Mouse (Mus musculus) limb, embryonic 13.5 days (tissue): ENCODE measurements at regions not wholly inside any gene's neighbourhood (a gene's known extent, or its start where the extent isn't known, plus 50 kb on each side); places are given as distances from the start of the nearest gene placed in this dataset.

Experiments
- ATAC-seq: fragments of 200-750 bp; cut with Nextera tagmentation; 2 replicates; pipeline ENCODE4 v1.8.0; 2017; ENCODE audit warnings: low read depth, moderate number of reproducible peaks, moderate TSS enrichment; ENCODE audit not compliant: low FRiP score
- H3K27ac ChIP-seq: fragments of 300-500 bp; sonication (generic); 2 replicates; pipeline ENCODE4 v1.5.1; 2015; ENCODE audit warnings: inconsistent platforms, mild to moderate bottlenecking, moderate library complexity
- H3K27me3 ChIP-seq: fragments of 300-500 bp; sonication (generic); 2 replicates; pipeline ENCODE4 v1.6.1; 2015; ENCODE audit warnings: mild to moderate bottlenecking, inconsistent platforms
- H3K36me3 ChIP-seq: fragments of 300-500 bp; sonication (generic); 2 replicates; pipeline ENCODE4 v1.6.1; 2015; ENCODE audit warnings: inconsistent platforms, mild to moderate bottlenecking, moderate library complexity
- H3K4me1 ChIP-seq: fragments of 300-500 bp; sonication (generic); 2 replicates; pipeline ENCODE4 v1.6.1; 2015; ENCODE audit warnings: inconsistent platforms
- H3K4me2 ChIP-seq: fragments of 300-500 bp; sonication (generic); replicated peaks from 2 replicates; pipeline ENCODE4 v1.6.1; 2015; ENCODE audit warnings: inconsistent platforms, mild to moderate bottlenecking, moderate library complexity
- H3K4me3 ChIP-seq: fragments of 300-500 bp; sonication (generic); 2 replicates; pipeline ENCODE4 v1.5.1; 2015; ENCODE audit warnings: moderate library complexity, mild to moderate bottlenecking, inconsistent platforms
- H3K9ac ChIP-seq: fragments of 300-500 bp; sonication (generic); 2 replicates; pipeline ENCODE4 v1.6.1; 2015; ENCODE audit warnings: mild to moderate bottlenecking, inconsistent platforms
- H3K9me3 ChIP-seq: fragments of 300-500 bp; sonication (generic); 2 replicates; pipeline ENCODE4 v1.6.1; 2016; ENCODE audit warnings: inconsistent platforms
- WGBS: fragments of 180-500 bp; shearing (Covaris S2); methylation state at CpG from one replicate; pipeline ENCODE4 v1.1.7; 2015; 5-methylcytosine and 5-hydroxymethylcytosine counted together

GRCm38 (mm10) chr3:148650241-148650640, 340.1 kb downstream of the Adgrl2 start:
- Histone ChIP-seq H3K36me3 (no peaks in the 10 kb centered on the region), H3K27ac (no peak overlapping the region), H3K27me3 (no peaks in the 10 kb centered on the region), H3K4me1 (no peaks in the 10 kb centered on the region), H3K4me2 (no peak overlapping the region), H3K9me3 (no peaks in the 10 kb centered on the region), H3K4me3 (no peak overlapping the region), H3K9ac (no peak overlapping the region)
- no peak for ATAC-seq
- 89% methylated on average over 8 of the region's 8 CpGs for WGBS

- no peak overlapping the region for H3K27ac ChIP-seq
- H3K9ac ChIP-seq = no peak overlapping the region
- no peaks in the 10 kb centered on the region for H3K27me3 ChIP-seq
- no peaks in the 10 kb centered on the region for H3K36me3 ChIP-seq
- no peak for ATAC-seq
- H3K4me3 ChIP-seq = no peak overlapping the region
- WGBS = 89% methylated on average over 5 of the region's 5 CpGs
- no peaks in the 10 kb centered on the region for H3K9me3 ChIP-seq
- peaks cover 17% of the 10 kb centered on the region; the same call in 1 of the 2 replicates for H3K4me1 ChIP-seq
- H3K4me2 ChIP-seq = no peak overlapping the region
Measured at GRCm38 (mm10) chr3:148644924-148645323, 345.4 kb downstream of the Adgrl2 start.

DNA sequence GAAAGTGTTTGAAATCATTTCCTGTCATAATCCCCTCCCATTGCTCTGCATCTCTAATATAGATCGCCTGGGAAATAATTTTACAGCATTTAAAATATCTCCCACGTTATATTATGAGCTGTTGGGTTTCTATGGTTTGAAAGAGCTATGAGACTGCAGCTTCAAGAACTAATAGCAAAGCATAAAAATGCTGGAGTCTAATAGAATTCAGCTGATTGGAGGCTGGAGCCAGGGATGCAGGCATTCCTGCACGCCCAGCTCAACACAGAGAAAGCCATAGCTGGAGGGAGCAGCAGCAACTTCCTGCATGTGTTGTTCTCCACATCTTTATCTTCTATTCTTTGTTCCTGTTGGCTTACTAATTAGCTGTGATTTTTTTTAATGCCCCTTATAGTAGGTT, 348.8 kb downstream of the Adgrl2 start:
- Histone ChIP-seq H3K4me3 (no peak overlapping the region), H3K9me3 (no peaks in the 10 kb centered on the region), H3K27ac (no peak overlapping the region), H3K9ac (no peak overlapping the region), H3K4me2 (no peak overlapping the region), H3K4me1 (peaks cover 17% of the 10 kb centered on the region; the same call in 1 of the 2 replicates), H3K27me3 (no peaks in the 10 kb centered on the region), H3K36me3 (no peaks in the 10 kb centered on the region)
- 29% methylated on average over 3 of the region's 3 CpGs for WGBS
- no peak for ATAC-seq

DNA sequence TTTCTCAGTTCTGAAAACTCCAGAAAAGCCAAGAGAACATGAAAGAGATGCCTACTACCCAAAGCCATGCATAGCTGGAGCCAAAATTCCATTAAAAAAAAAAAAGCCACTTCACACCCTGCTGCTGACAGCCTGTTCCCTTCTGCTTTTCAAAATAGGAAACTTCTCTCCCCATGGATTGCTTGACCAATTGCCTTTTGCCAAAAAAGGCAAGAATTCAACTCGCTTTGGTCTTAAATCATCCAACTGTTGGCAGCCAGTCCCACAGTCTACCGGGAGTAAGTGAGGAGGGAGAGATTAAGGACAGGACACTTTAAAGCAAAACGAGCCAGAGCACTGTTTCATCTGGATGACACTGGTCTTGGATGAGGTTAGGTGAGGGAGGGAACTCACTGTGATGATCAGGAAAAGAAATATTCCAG, 349.7 kb downstream of the Adgrl2 start:
- H3K4me2 ChIP-seq = no peak overlapping the region
- H3K9me3 ChIP-seq = no peaks in the 10 kb centered on the region
- H3K4me3 ChIP-seq = no peak overlapping the region
- 14% methylated on average over 3 of the region's 3 CpGs for WGBS
- no peaks in the 10 kb centered on the region for H3K36me3 ChIP-seq
- H3K27me3 ChIP-seq = no peaks in the 10 kb centered on the region
- peaks cover 17% of the 10 kb centered on the region; the same call in 1 of the 2 replicates for H3K4me1 ChIP-seq
- H3K9ac ChIP-seq = no peak overlapping the region
- H3K27ac ChIP-seq = no peak overlapping the region
- ATAC-seq = no peak

DNA sequence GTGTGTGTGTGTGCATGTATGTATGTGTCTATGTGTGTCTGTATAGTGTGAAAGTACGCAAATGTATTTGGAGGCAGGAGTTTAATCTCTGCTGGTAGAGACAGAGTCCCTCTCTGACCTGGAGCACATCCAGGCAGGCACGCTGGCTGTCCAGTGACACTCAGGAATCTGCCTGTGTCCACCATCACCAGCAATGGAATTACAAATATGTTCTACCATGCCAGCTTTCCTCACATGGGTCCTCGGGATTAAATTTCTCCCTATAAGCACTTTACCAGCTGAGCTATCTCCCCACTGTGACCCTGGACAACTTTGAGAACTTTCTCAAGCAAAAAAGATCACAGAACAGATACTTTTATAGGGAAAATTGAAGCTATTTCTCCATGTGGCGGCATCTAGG, 355.3 kb downstream of the Adgrl2 start:
- Histone ChIP-seq H3K27me3 (no peaks in the 10 kb centered on the region), H3K9ac (no peak overlapping the region), H3K4me3 (no peak overlapping the region), H3K4me2 (no peak overlapping the region), H3K27ac (no peak overlapping the region), H3K4me1 (peaks cover 35% of the 10 kb centered on the region), H3K9me3 (no peaks in the 10 kb centered on the region), H3K36me3 (no peaks in the 10 kb centered on the region)
- ATAC-seq = no peak
- WGBS = 73% methylated on average over 4 of the region's 4 CpGs

- no peaks in the 10 kb centered on the region for H3K9me3 ChIP-seq
- no peak overlapping the region for H3K4me3 ChIP-seq
- H3K4me1 ChIP-seq = peaks cover 35% of the 10 kb centered on the region
- no peak overlapping the region for H3K27ac ChIP-seq
- H3K27me3 ChIP-seq = no peaks in the 10 kb centered on the region
- H3K9ac ChIP-seq = no peak overlapping the region
- H3K4me2 ChIP-seq = no peak overlapping the region
- no peak for ATAC-seq
- no peaks in the 10 kb centered on the region for H3K36me3 ChIP-seq
- 57% methylated on average over 3 of the region's 3 CpGs for WGBS
Measured at GRCm38 (mm10) chr3:148634352-148634751, 356.0 kb downstream of the Adgrl2 start.

DNA sequence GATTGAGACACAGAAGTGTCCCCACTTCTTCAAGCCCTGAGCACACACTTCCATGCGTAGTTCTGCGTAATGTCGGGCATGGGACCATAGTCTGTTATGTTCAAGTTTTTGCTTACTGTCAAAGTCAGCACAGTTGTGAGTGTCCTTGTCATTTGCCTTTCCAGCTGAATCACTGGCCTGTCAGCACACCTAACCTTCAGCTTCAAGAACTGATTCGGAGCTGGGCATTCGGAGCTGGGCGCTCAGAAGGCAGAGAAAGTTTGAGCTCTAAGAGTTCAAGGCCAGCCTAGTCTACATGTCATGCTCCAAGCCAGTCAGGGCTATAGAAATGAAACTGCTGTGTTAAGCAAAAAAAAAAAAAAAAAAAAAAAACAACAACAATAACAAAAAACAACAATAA, 357.1 kb downstream of the Adgrl2 start:
- no peaks in the 10 kb centered on the region for H3K36me3 ChIP-seq
- H3K4me3 ChIP-seq = no peak overlapping the region
- WGBS = 90% methylated on average over 6 of the region's 6 CpGs
- peaks cover 35% of the 10 kb centered on the region for H3K4me1 ChIP-seq
- no peaks in the 10 kb centered on the region for H3K27me3 ChIP-seq
- no peak overlapping the region for H3K27ac ChIP-seq
- no peak overlapping the region for H3K9ac ChIP-seq
- no peak for ATAC-seq
- H3K4me2 ChIP-seq = no peak overlapping the region
- no peaks in the 10 kb centered on the region for H3K9me3 ChIP-seq

DNA sequence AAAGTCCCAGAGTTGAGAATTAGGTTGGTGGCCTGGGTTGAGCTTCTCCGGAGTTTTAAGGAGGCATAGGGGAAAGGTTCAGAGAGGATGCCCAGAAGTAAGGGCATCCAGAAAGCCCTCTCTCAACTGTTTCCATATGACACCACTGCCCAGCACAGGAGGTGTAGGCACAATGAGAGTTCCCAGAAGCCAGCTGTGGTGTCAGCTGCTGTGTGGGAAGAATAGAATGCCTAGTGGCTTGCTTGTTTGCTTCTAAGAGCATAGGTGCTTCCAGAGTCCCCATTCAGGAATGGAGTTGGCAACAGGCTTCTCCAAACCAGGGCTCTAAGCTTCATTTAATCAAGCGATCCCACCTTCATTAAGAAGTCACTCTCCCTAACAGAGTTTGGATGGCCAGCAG, 357.9 kb downstream of the Adgrl2 start:
- H3K27ac ChIP-seq = peak overlapping the region; percentile 52; the same call in 1 of the 2 replicates

GRCm38 (mm10) chr3:148631415-148632192, 358.8 kb downstream of the Adgrl2 start:
- no peaks in the 10 kb centered on the region for H3K36me3 ChIP-seq
- 0 out of 2 replicates have a peak overlapping the region, but pooled peaks have one; percentile 14 for H3K4me2 ChIP-seq
- H3K27me3 ChIP-seq = no peaks in the 10 kb centered on the region
- peaks cover 35% of the 10 kb centered on the region for H3K4me1 ChIP-seq
- peak overlapping the region; percentile 15; the same call in 1 of the 2 replicates for H3K27ac ChIP-seq
- ATAC-seq = no peak; the same call in 1 of the 2 replicates
- H3K9me3 ChIP-seq = no peaks in the 10 kb centered on the region
- 55% methylated on average over 18 of the region's 18 CpGs for WGBS
- no peak overlapping the region for H3K9ac ChIP-seq
- no peak overlapping the region for H3K4me3 ChIP-seq

More for the DNA sequence above, 357.9 kb downstream of the Adgrl2 start:
- Histone ChIP-seq H3K4me1 (peaks cover 35% of the 10 kb centered on the region), H3K9me3 (no peaks in the 10 kb centered on the region), H3K4me3 (no peak overlapping the region), H3K27me3 (no peaks in the 10 kb centered on the region), H3K4me2 (no peak overlapping the region), H3K9ac (no peak overlapping the region), H3K36me3 (no peaks in the 10 kb centered on the region)
- ATAC-seq = no peak
- whole genome bisulfite sequencing = 56% methylated on average over 2 of the region's 2 CpGs

- Histone ChIP-seq H3K9ac (no peak overlapping the region), H3K27ac (no peak overlapping the region), H3K4me3 (no peak overlapping the region), H3K36me3 (no peaks in the 10 kb centered on the region), H3K4me2 (no peak overlapping the region), H3K27me3 (no peaks in the 10 kb centered on the region), H3K4me1 (peaks cover 35% of the 10 kb centered on the region), H3K9me3 (no peaks in the 10 kb centered on the region)
- 64% methylated on average over 7 of the region's 7 CpGs for WGBS
- ATAC-seq = peak; percentile 32; the same call in 1 of the 2 replicates
Measured at GRCm38 (mm10) chr3:148630865-148631264, 359.5 kb downstream of the Adgrl2 start.

DNA sequence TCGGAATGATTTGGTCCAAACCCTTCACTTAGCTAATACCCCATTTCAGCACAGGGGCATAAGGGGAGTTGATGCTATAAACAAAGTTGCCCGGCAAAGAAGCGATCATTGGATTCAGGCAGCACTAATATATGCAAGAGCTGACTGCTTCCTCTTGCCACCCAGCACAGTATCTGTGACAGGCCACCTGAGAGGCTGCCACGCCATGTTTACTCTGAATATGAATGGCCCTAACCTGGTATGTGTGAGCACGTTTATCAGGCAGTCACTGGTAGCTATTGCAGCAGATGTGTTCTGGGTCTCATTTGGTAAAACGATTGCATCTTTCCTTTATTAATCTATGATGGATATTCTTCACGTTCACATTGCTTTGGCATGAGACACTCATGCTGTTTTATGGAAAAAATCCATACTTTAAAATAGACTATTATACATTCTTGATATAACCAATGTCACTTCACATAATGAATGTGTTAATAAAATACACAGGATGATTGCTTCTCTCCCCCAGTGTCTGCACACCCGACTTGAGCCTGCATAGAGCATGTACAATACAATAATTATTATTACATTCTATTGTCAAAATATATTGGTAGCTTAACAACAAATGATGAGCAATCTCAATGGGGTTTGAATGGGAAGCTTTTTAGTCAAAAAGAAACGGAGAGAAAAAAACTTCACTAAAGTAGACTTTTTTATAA, 375.2 kb downstream of the Adgrl2 start:
- 75% methylated on average over 9 of the region's 9 CpGs for WGBS
- H3K4me2 ChIP-seq = no peak overlapping the region
- ATAC-seq = no peak
- H3K27ac ChIP-seq = no peak overlapping the region
- no peak overlapping the region for H3K9ac ChIP-seq
- H3K9me3 ChIP-seq = peaks cover 5% of the 10 kb centered on the region; the same call in 1 of the 2 replicates
- peaks cover 10% of the 10 kb centered on the region for H3K4me1 ChIP-seq
- no peak overlapping the region for H3K4me3 ChIP-seq
- H3K27me3 ChIP-seq = no peaks in the 10 kb centered on the region
- H3K36me3 ChIP-seq = no peaks in the 10 kb centered on the region

GRCm38 (mm10) chr3:148613443-148613842, 376.9 kb downstream of the Adgrl2 start:
- no peak for ATAC-seq
- Histone ChIP-seq H3K9ac (no peak overlapping the region), H3K9me3 (peaks cover 5% of the 10 kb centered on the region; the same call in 1 of the 2 replicates), H3K4me2 (no peak overlapping the region), H3K4me1 (peaks cover 10% of the 10 kb centered on the region), H3K27ac (no peak overlapping the region), H3K4me3 (no peak overlapping the region), H3K27me3 (no peaks in the 10 kb centered on the region), H3K36me3 (no peaks in the 10 kb centered on the region)
- 66% methylated on average over 3 of the region's 3 CpGs for WGBS
